Mouse (Mus musculus): Measurements from ENCODE around the gene Gtf2ird2. TPM values are rescaled to one million over a fixed set of nuclear protein-coding genes. Genes with fewer than 3 reads are reported as not detected.

Gtf2ird2 gene
- polyA plus RNA-seq, 1 experiment: 13.6 TPM

DNA sequence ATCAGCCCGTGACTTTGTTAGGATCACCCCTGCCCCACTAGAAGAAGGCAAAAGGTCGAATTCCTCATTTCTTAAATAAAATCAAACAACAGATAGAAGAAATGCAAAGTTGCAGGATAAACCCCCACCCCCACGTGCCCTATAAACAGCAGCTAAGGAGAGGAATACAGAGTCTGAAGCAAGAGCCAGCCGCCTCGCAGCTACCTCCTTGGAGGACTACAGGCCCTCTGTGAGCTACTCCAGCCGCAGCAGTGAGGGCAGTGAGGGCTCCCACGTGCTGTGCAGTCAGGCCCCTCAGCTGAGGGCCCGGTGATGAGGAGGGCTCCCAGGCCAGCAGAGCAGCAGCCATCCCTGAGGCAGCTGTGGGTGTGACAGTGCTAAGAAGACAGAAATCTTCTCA is 89.9 kb downstream of the Gtf2ird2 start:
- H3K4me1 ChIP-seq (ENCODE audit: control insufficient read depth, insufficient read depth, low read length): no peaks in the 10 kb centered on the region
- no peak overlapping the region for H3K27ac ChIP-seq (ENCODE audit: control insufficient read depth, insufficient read depth, low read depth, low read length)
- H3K4me3 ChIP-seq (ENCODE audit: control insufficient read depth, low read depth, low read length): no peak overlapping the region
- H3K36me3 ChIP-seq (ENCODE audit: control insufficient read depth, insufficient read depth, low read length): no peaks in the 10 kb centered on the region; the same call in none of the 2 replicates
- no peak for TF ChIP-seq CTCF (IDR thresholded peaks at IDR 0.05; ENCODE audit: control insufficient read depth, insufficient read depth, insufficient replicate concordance, low read depth, low read length)
- no peak for TF ChIP-seq POLR2A (IDR thresholded peaks at IDR 0.05; ENCODE audit: control insufficient read depth, low read depth, low read length)
- H3K27me3 ChIP-seq (ENCODE audit: control insufficient read depth, insufficient read depth, low read length): no peaks in the 10 kb centered on the region

Other genes with a start within 250 kb of the Gtf2ird2 start
- gene Castor2, start 84.3 kb upstream of the Gtf2ird2 start, polyA plus RNA-seq (2012; rRNA removed): 5.5 and 7.2 TPM in 2 replicates
- gene Rcc1l, start 7.2 kb upstream of the Gtf2ird2 start, polyA plus RNA-seq (2012; rRNA removed): 8.9 and 10.3 TPM in 2 replicates
- 0.56 and 0.67 TPM in 2 replicates for gene Ncf1, start 45.6 kb downstream of the Gtf2ird2 start, polyA plus RNA-seq (2012; rRNA removed)
- gene Gtf2i, start 130.7 kb downstream of the Gtf2ird2 start, polyA plus RNA-seq (2012; rRNA removed): 79.9 and 84.4 TPM in 2 replicates